Mouse (Mus musculus) fat pad, adult 2 months (tissue): ENCODE measurements around the gene Cnga1.

Experiments used
- DNase-seq: peaks from one replicate; pipeline ENCODE4 v3.0.0-alpha.2; 2011; ENCODE audit warnings: low read depth, low spot score; ENCODE audit errors: extremely low read depth

The Cnga1 gene

GRCm38 (mm10) chr5:72558716-72559526, 85.2 kb downstream of the Cnga1 start:
- DNase-seq, result no peak

DNA sequence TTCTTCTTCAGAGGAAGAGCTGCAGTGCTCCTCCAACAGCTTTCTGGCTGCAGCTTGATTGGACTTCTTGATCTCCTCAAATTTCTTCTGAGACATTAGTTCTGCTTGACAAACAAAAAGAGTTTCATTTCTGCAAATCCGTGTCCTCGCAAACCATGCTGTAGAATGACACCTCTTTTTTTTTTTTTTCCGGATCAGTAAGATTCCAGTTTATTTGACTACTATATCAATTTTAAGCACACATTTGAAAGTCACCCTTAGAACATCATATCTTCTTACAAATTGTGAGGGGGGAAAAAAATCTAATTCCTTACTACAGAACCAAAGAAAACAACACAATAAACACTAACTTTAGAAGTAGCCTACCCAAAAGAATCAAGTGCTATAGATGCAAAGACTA, 87.8 kb downstream of the Cnga1 start:
- DNase-seq, result no peak
